Mouse (Mus musculus) liver, embryonic 12.5 days (tissue): ENCODE measurements around the gene Aco2. TPM values are rescaled to one million over a fixed set of nuclear protein-coding genes. Genes with fewer than 3 reads are reported as not detected.
"Not testable (repeated sequence)": the region's sequence is repeated elsewhere in the genome, so short reads cannot be mapped to it uniquely, and the experiment has no call there.

Experiments used
- ATAC-seq: fragments of 200-750 bp; cut with Nextera tagmentation; 2 replicates; pipeline ENCODE4 v1.8.0; 2017; ENCODE audit warnings: moderate number of reproducible peaks, mild to moderate bottlenecking, moderate library complexity
- H3K27ac ChIP-seq: fragments of 300-500 bp; sonication (generic); 2 replicates; pipeline ENCODE4 v1.5.1; 2016; ENCODE audit warnings: mild to moderate bottlenecking
- H3K27me3 ChIP-seq: fragments of 300-500 bp; sonication (generic); replicated peaks from 2 replicates; pipeline ENCODE4 v1.6.1; 2016; ENCODE audit warnings: mild to moderate bottlenecking, moderate library complexity
- H3K36me3 ChIP-seq: fragments of 300-500 bp; sonication (generic); 2 replicates; pipeline ENCODE4 v1.6.1; 2016; ENCODE audit warnings: mild to moderate bottlenecking, moderate library complexity
- H3K4me1 ChIP-seq: fragments of 300-500 bp; sonication (generic); 2 replicates; pipeline ENCODE4 v1.6.1; 2016
- H3K4me2 ChIP-seq: fragments of 300-500 bp; sonication (generic); 2 replicates; pipeline ENCODE4 v1.6.1; 2016; ENCODE audit warnings: mild to moderate bottlenecking, moderate library complexity
- H3K4me3 ChIP-seq: fragments of 300-500 bp; sonication (generic); 2 replicates; pipeline ENCODE4 v1.5.1; 2016; ENCODE audit warnings: mild to moderate bottlenecking, moderate library complexity
- H3K9ac ChIP-seq: fragments of 300-500 bp; sonication (generic); 2 replicates; pipeline ENCODE4 v1.6.1; 2016; ENCODE audit warnings: mild to moderate bottlenecking, moderate library complexity
- H3K9me3 ChIP-seq: fragments of 300-500 bp; sonication (generic); replicated peaks from 2 replicates; pipeline ENCODE4 v1.6.1; 2016; ENCODE audit warnings: mild to moderate bottlenecking, moderate library complexity
- WGBS: fragments of 180-500 bp; shearing (Covaris S2); methylation state at CpG from one replicate; pipeline ENCODE4 v1.1.7; 2016; ENCODE audit not compliant: insufficient replicate concordance; 5-methylcytosine and 5-hydroxymethylcytosine counted together
- polyA plus RNA-seq: library from polyadenylated mRNA; unstranded; fragments of >200 nt; fragmentation: Nextera tagmentation; extraction: Ambion mirVana; gene quantifications from 2 replicates; pipeline ENCODE4 v1.2.1, GENCODE M21; 2016

Gene Aco2
- polyA plus RNA-seq, 1 experiment from 2014 or later, result 132 TPM

DNA sequence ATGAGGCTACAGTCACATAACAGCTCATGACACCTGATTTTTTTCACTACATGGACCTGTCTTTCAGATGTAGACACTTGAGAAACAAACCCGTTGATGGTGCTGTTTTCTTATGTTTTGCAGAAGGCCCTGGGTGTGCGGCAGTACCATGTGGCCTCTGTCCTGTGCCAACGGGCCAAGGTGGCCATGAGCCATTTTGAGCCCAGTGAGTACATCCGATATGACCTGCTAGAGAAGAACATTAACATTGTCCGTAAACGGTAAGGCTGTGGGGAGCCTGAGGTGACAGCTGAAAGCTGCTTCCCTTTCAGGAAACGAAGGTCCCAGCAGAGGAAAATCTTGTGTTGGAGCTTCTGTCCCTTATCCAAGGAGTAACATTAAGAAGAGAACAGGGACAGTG, 17.1 kb downstream of the Aco2 start:
- Histone ChIP-seq H3K36me3 (peaks cover 79% of the 10 kb centered on the region), H3K4me1 (peaks cover 42% of the 10 kb centered on the region), H3K4me2 (no peak overlapping the region), H3K9ac (no peak overlapping the region), H3K27ac (0 out of 2 replicates have a peak overlapping the region, but pooled peaks have one; percentile 96), H3K9me3 (no peaks in the 10 kb centered on the region), H3K4me3 (no peak overlapping the region), H3K27me3 (no peaks in the 10 kb centered on the region)
- 89% methylated on average over 7 of the region's 7 CpGs for WGBS
- ATAC-seq, result no peak

GRCm38 (mm10) chr15:81891140-81891802, 19.2 kb downstream of the Aco2 start:
- peak overlapping the region; percentile 48 for H3K9ac ChIP-seq
- H3K27ac ChIP-seq, result peak overlapping the region; percentile 96
- peak overlapping the region; percentile 53 for H3K4me2 ChIP-seq
- ATAC-seq, result peak; percentile 67
- H3K4me3 ChIP-seq, result no peak overlapping the region
- peaks cover 42% of the 10 kb centered on the region for H3K4me1 ChIP-seq
- H3K36me3 ChIP-seq, result peaks cover 90% of the 10 kb centered on the region
- H3K27me3 ChIP-seq, result no peaks in the 10 kb centered on the region
- no peaks in the 10 kb centered on the region for H3K9me3 ChIP-seq
- WGBS, result 59% methylated on average over 7 of the region's 7 CpGs

GRCm38 (mm10) chr15:81891822-81892580, 19.9 kb downstream of the Aco2 start:
- Histone ChIP-seq H3K27ac (peak overlapping the region; percentile 96), H3K9me3 (no peaks in the 10 kb centered on the region), H3K9ac (peak overlapping the region; percentile 51; the same call in 1 of the 2 replicates), H3K27me3 (no peaks in the 10 kb centered on the region), H3K4me3 (peak overlapping the region; percentile 16; the same call in 1 of the 2 replicates), H3K4me1 (peaks cover 42% of the 10 kb centered on the region), H3K4me2 (peak overlapping the region; percentile 53), H3K36me3 (peaks cover 91% of the 10 kb centered on the region)
- WGBS, result 55% methylated on average over 8 of the region's 8 CpGs
- peak; percentile 93 for ATAC-seq

- Histone ChIP-seq H3K4me2 (no peak overlapping the region), H3K4me3 (no peak overlapping the region), H3K9ac (no peak overlapping the region), H3K36me3 (peaks cover 94% of the 10 kb centered on the region), H3K4me1 (peaks cover 42% of the 10 kb centered on the region), H3K27ac (peak overlapping the region; percentile 42; the same call in 1 of the 2 replicates), H3K9me3 (no peaks in the 10 kb centered on the region), H3K27me3 (no peaks in the 10 kb centered on the region)
- no peak for ATAC-seq
- WGBS, result 72% methylated on average over 1 of the region's 1 CpGs
Observed at GRCm38 (mm10) chr15:81894002-81894401, 21.9 kb downstream of the Aco2 start.

GRCm38 (mm10) chr15:81896407-81896806, 24.3 kb downstream of the Aco2 start:
- no peak overlapping the region for H3K4me2 ChIP-seq
- no peak for ATAC-seq
- no peaks in the 10 kb centered on the region for H3K9me3 ChIP-seq
- no peak overlapping the region for H3K27ac ChIP-seq
- H3K9ac ChIP-seq, result no peak overlapping the region
- peaks cover 93% of the 10 kb centered on the region for H3K36me3 ChIP-seq
- WGBS, result 85% methylated on average over 2 of the region's 2 CpGs
- no peak overlapping the region for H3K4me3 ChIP-seq
- no peaks in the 10 kb centered on the region for H3K27me3 ChIP-seq
- peaks cover 21% of the 10 kb centered on the region for H3K4me1 ChIP-seq

- no peak for ATAC-seq
- H3K36me3 ChIP-seq, result peaks cover 94% of the 10 kb centered on the region
Observed at GRCm38 (mm10) chr15:81897607-81898285, 25.6 kb downstream of the Aco2 start.

DNA sequence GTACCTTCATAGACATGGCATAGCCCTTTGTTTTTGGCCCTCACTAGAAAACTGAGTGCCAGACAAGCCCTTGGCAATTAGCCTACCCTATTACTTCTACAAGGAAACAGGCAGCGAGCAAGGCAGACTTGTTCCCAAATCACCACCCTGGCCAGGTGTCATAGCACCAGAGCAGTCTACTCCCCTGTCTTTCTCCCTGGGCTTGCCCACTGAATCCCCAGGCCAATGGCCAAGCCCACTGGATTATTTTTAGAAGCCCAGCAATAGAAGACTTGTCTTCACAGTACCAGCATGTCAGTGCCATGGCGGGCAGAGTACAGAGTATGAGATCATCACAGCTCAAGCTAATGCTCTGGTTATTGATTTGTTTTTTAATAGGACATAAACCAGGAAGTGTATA, 26.6 kb downstream of the Aco2 start:
- Histone ChIP-seq H3K36me3 (peaks cover 96% of the 10 kb centered on the region), H3K27ac (no peak overlapping the region), H3K4me2 (no peak overlapping the region), H3K27me3 (no peaks in the 10 kb centered on the region), H3K4me3 (no peak overlapping the region), H3K9me3 (no peaks in the 10 kb centered on the region), H3K9ac (no peak overlapping the region), H3K4me1 (0 out of 2 replicates have a peak, but pooled peaks cover 5% of the 10 kb centered on the region)
- 89% methylated on average over 2 of the region's 2 CpGs for WGBS
- no peak for ATAC-seq

More at GRCm38 (mm10) chr15:81897607-81898285, 25.6 kb downstream of the Aco2 start:
- H3K4me2 ChIP-seq, result no peak overlapping the region
- WGBS, result 90% methylated on average over 5 of the region's 5 CpGs
- peaks cover 8% of the 10 kb centered on the region for H3K4me1 ChIP-seq
- no peaks in the 10 kb centered on the region for H3K9me3 ChIP-seq
- H3K27ac ChIP-seq, result peak overlapping the region; percentile 38; the same call in 1 of the 2 replicates
- no peaks in the 10 kb centered on the region for H3K27me3 ChIP-seq
- H3K4me3 ChIP-seq, result no peak overlapping the region
- H3K9ac ChIP-seq, result no peak overlapping the region

GRCm38 (mm10) chr15:81904939-81905338, 32.8 kb downstream of the Aco2 start:
- Histone ChIP-seq H3K9me3 (no peaks in the 10 kb centered on the region), H3K27me3 (no peaks in the 10 kb centered on the region), H3K4me2 (no peak overlapping the region), H3K9ac (no peak overlapping the region), H3K27ac (no peak overlapping the region), H3K4me1 (no peaks in the 10 kb centered on the region), H3K4me3 (no peak overlapping the region), H3K36me3 (peaks cover 100% of the 10 kb centered on the region)
- 34% methylated on average over 2 of the region's 2 CpGs for whole genome bisulfite sequencing
- no peak for ATAC-seq

GRCm38 (mm10) chr15:81907953-81908352, 35.8 kb downstream of the Aco2 start:
- Histone ChIP-seq H3K9ac (no peak overlapping the region), H3K9me3 (no peaks in the 10 kb centered on the region), H3K36me3 (peaks cover 100% of the 10 kb centered on the region), H3K27me3 (no peaks in the 10 kb centered on the region), H3K4me2 (no peak overlapping the region), H3K4me3 (no peak overlapping the region), H3K27ac (no peak overlapping the region), H3K4me1 (peaks cover 6% of the 10 kb centered on the region; the same call in 1 of the 2 replicates)
- ATAC-seq, result no peak
- 89% methylated on average over 8 of the region's 8 CpGs for WGBS

DNA sequence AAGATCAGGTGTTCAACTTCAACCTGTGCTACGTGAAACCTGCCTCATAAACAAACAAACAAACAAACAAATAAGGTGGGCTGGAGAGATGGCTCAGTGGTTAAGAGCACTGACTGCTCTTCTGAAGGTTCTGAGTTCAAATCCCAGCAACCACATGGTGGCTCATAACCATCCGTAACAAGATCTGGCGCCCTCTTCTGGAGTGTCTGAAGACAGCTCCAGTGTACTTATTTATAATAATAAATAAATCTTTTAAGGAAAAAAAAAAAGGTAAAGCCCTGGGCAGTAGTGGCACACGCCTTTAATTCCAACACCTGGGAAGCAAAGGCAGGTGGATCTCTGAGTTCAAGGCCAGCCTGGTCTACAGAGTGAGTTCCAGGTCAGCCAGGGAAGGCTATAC, 36.7 kb downstream of the Aco2 start:
- peaks cover 100% of the 10 kb centered on the region for H3K36me3 ChIP-seq
- H3K9me3 ChIP-seq, H3K9ac ChIP-seq, H3K4me1 ChIP-seq, H3K27ac ChIP-seq, H3K27me3 ChIP-seq, H3K4me2 ChIP-seq, ATAC-seq, H3K4me3 ChIP-seq: not testable (repeated sequence)
- WGBS, result 73% methylated on average over 4 of the region's 4 CpGs

GRCm38 (mm10) chr15:81912498-81912897, 40.4 kb downstream of the Aco2 start:
- Histone ChIP-seq H3K4me1 (peaks cover 30% of the 10 kb centered on the region), H3K9me3 (no peaks in the 10 kb centered on the region), H3K36me3 (peaks cover 100% of the 10 kb centered on the region), H3K4me2 (no peak overlapping the region), H3K9ac (no peak overlapping the region), H3K4me3 (no peak overlapping the region), H3K27me3 (no peaks in the 10 kb centered on the region), H3K27ac (no peak overlapping the region)
- no peak for ATAC-seq
- 72% methylated on average over 2 of the region's 2 CpGs for WGBS

DNA sequence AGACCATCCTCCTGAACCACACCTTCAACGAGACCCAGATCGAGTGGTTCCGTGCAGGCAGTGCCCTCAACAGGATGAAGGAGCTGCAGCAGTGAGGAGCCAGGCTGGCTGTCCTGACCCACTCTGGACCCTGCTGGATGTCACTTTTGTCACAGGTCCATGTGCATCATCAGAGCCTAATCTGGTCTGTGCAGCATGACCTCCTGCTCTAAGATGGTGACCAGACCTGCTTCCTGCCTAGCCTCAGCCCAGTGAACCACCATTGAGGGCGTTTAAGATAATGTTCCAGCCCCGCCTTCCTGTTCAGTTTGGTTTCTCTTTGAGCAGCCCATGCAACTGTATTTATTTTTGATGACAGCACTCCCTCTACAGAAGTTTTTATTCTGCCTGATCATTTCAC, 42.6 kb downstream of the Aco2 start:
- Histone ChIP-seq H3K4me2 (peak overlapping the region; percentile 6; the same call in 1 of the 2 replicates), H3K36me3 (peaks cover 97% of the 10 kb centered on the region), H3K4me1 (peaks cover 33% of the 10 kb centered on the region), H3K27ac (peak overlapping the region; percentile 53), H3K27me3 (no peaks in the 10 kb centered on the region), H3K9ac (0 out of 2 replicates have a peak overlapping the region, but pooled peaks have one; percentile 14), H3K9me3 (no peaks in the 10 kb centered on the region), H3K4me3 (no peak overlapping the region)
- ATAC-seq, result peak; percentile 59
- WGBS, result 48% methylated on average over 5 of the region's 5 CpGs
